Mouse (Mus musculus) telencephalon, adult 2 months (tissue): ENCODE results near the gene AY358078.
"Not testable (repeated sequence)": the region's sequence is repeated elsewhere in the genome, so short reads cannot be mapped to it uniquely, and the experiment has no call there.

Experiments used
- DNase-seq: peaks from one replicate; pipeline ENCODE4 v3.0.0-alpha.2; 2011; ENCODE audit warnings: low read depth, low spot score

The AY358078 gene

DNA sequence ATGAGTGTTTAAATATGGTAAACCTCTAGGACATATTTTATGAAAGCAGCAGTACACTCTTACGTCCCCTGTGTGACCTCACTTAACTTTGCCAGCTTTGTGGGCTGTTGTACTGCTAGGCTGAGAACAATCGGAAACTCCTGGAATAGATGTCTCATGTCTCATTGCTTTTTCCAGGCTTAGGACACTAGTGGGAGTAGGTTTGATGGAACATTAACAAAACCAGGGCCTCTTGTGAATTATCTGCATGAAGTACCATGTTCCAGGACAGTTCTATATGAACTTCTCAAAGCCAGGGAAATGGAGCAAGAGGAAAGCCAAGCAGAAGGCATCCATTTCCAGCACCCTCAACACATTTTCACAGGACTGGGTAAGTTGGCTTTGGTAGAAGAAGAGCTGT, at the start of gene AY358078:
AY358078 (plus strand) TSS at position 301 of the 400 bp plus-strand sequence.
- DNase-seq: no peak

GRCm38 (mm10) chr14:51755944-51756343, 43.9 kb upstream of the AY358078 start:
- no peak for DNase-seq

DNA sequence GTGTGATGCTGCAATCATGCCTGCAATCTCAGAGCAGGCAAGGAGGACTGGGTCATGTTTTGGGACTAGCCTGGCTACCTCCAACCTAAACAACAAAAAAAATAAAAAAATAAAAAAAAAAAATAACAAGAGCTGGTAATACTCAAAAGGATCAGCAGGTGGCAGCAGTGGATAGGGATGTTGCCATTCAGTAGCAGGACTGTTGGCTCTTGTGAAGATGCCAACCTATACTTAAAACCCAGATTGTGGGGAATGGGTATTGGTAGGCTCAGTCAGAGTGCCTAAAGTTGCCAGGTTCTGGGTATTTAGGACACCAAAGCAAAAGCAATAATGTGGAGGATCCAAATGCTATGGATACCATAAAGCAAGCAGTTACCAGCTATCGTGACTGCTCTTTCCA, 28.5 kb upstream of the AY358078 start:
- not testable (repeated sequence) for DNase-seq

DNA sequence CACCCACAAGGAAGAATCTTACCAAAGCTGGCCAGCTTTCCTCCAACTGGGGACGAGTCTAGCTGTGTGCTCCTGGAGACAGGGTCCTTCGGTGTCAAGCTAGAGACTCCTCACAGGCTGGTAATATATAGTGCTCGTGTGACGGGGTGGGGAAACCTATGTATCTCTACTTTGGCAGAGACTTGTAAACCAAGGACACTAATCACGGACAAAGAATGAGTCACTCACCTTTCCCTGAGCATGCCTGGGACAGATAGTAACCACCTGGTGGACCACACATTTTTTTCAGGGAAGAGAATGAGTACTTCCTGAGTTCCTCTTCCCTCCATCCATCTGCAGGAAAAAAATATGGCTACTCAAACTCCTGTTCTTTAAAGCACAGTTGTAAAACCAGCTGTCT, 26.4 kb upstream of the AY358078 start, which contains the start of gene Ang4:
Ang4 (minus strand) TSS at position 101 of the 400 bp plus-strand sequence.
- no peak for DNase-seq

DNA sequence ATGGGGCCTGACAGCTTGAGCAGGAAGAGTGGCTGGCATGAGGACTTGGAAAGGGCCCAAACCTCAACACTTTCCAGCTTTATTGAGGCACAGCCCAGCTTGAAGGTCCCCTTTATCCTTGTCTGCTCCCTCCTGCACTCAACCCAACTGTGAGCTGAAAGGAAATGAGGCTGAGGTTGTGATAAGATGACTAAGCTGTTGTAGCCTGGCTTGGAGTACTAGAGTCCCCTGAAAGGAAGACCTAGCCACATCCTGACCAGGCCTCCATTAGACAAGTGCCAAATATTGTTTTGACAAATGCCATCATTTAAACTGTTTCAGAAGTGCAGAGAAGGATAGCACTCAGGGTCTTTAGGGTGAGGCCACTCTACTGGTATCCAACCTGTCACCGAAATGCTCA, 22.1 kb upstream of the AY358078 start:
- DNase-seq: no peak

- DNase-seq: no peak
Observed at GRCm38 (mm10) chr14:51778865-51779481, 20.9 kb upstream of the AY358078 start.

DNA sequence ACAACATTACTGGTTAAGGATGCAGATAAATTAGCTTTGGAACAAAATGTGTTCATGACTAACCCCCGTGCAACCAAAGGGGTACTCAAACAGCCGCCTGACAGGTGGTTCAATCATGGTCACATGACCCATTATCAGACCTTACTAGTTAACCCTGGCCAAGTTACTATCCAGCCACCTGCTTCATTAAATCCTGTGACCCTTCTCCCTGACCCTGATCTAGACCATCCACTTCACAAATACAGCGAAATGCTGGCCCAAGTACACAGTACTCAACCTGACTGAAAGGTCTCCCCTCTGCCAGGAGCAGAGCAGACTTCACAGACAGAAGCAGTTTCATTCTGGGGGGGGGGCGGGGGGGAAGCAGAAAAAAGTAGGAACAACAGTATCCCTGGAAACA, 13.5 kb upstream of the AY358078 start:
- DNase-seq: no peak

DNA sequence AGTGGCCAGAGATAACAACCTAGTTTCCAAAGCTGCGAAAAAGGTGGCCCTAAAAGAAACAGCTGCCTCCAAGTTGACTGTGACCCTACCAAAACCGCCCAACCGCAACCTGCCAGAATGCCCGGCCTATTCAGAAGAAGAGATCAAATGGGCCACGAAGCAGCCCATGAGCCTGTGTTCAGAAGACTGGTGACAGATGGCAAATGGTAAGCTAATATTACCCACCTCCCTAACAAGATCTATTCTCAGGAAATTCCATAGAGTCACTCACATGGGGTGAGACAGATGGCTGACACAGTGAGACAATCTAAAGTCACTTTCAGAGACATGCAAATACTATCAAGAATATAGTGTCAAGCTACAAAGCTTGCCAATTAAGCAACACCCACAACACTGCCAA, 12.8 kb upstream of the AY358078 start:
- DNase-seq: peak; percentile 0

DNA sequence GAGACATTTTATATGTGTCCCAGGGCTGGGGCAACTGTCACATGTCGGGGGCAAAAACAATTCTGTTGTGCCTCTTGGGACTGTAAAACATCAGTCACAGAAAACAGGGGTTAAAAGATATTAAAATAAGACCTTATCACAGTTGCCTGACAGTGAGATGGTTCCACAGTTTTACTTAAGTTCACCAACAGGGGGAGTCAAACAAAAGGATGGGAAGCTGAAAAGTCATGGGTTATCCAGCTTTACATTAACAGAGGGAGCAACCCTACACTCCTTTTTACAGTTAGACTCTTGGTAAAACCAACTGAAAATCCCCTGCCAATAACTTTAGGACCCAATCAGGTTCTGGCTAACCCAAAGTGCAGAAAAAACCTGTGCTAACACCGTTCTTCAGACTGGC, 10.7 kb upstream of the AY358078 start:
- DNase-seq: no peak

DNA sequence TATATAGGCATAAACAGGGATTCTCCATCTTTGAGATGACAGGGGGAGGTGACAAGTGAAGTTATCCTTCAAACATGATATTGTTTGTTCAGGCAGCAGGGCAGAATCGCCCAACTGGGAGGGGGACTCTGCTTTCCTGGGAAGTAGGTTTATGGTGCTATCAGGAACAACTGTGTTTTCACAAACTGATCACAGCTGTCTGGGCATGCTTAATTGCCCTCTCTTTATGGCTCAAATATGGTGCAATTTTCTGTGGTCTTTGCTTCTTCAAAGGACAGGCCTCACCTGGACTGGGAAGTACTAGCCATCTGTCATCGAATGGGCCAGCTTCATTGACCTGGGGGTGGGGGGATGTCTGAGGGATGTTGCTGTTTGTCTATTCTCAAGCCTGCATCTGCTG, 5.7 kb upstream of the AY358078 start:
- no peak for DNase-seq

DNA sequence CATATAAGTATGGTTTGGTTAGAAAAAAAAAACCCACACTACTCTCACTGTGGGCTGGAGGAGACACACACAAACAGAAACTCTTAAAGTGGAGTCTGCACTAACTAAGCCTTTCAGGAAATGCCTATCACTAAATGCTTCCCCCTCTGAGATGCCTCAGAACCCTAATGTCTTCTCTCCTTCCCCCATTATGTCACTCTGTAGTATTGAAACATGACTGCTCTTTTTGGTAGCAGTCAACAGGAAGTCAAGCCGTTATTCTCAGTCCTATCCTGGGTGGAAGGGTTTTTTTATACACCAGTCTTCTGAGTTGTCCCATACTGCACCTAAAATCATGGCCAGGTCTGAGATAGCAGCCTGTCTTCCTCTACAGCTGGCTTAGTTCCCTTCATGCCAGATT, 26.8 kb downstream of the AY358078 start:
- DNase-seq: no peak

DNA sequence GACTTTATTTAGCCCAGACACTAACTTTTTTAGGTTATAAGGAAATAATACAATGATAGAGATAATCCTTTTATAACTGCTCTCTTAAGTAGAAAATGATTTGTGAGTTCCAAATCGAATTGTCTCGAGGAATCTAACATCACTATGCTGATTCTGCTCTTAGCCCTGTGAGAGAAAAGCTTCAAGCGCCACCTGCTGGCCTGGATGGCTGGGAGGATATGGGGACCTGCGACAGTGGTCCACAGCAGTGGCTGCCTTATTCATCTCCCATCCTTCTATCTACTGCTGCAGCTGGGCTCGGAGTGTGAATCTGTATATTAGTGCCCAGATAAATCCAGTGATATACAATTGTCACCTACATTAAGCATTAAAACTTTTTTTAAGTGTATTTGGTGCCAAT, 28.0 kb downstream of the AY358078 start:
- DNase-seq: not testable (repeated sequence)

DNA sequence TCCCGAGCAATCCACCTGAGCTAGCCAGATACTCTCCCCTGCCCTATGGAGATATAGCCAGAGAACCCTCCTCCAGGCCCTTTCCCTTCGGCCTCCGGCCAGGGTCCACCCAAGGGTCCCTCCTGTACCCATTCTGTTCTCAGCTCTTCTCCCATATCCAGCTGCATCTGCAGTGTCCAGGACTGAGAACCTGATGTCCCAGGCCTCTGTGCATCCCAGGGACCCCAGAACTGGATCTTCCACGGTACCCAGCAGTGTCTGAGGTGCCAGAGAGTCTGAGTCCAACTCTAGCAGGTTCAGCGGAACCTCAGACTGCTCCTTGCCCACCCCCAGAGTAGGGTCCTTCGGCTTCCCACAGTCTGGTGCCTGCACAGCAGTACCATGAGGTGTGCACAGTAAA, 29.3 kb downstream of the AY358078 start:
- no peak for DNase-seq

GRCm38 (mm10) chr14:51838480-51838879, 38.6 kb downstream of the AY358078 start:
- not testable (repeated sequence) for DNase-seq

DNA sequence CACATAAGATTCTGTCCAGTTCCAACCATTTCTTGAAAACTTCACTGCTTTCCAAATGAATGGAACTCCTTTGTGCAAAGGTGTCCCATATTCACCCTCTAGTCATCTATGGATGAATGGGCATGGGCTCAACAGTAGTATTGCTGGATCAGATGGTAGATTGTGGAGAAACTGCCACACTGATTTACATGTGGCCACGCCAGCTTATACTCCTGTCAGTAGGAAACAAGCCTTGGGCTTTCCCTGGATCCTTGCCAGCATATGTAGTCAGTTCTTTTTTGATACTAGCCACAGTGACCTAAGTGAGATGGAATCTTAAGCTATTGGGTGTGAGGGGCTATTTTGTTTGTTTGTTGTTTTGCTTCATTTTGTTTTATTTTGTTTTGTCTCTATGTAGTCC, 42.4 kb downstream of the AY358078 start:
- no peak for DNase-seq

DNA sequence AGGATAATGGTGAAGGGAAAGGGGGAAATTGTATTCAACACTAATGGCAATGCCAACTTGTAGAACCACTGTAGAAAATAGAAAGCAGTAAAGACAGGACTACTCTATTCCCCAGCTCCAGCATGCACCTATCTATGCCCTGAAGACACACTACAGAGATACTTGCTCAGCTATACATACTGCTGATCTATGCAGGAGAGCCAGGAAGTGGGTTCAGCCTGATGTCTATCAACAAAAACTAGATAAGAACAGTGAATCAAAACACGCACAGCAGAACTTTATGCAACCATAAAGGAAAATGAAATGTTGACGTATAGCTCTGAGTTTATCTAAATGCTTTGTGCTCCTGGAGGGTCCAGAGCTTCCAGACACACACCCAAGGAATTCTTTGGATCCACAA, 42.9 kb downstream of the AY358078 start:
- DNase-seq: no peak

DNA sequence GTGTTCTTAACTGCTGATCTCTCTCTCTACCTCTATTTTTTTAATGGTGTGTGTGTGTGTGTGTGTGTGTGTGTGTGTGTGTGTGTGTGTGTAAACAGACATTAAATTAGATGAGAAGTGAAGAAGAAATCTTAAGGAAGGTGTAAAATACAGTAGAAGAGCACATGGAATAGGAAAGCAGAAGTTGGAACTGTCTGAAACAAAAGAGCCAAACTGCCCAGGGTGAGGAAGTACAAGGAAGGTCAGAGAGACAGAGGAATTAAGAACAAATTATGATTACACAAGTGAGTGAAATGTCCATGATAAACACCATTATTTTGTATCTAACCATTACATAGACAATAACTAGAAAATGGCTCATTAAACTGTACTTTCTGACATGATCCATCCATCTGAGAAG, 44.0 kb downstream of the AY358078 start:
- no peak for DNase-seq

GRCm38 (mm10) chr14:51846566-51846965, 46.7 kb downstream of the AY358078 start:
- DNase-seq: no peak

GRCm38 (mm10) chr14:51851006-51851405, 51.2 kb downstream of the AY358078 start:
- not testable (repeated sequence) for DNase-seq

GRCm38 (mm10) chr14:51853399-51853798, 53.6 kb downstream of the AY358078 start, which contains the start of gene Ear6:
Ear6 (plus strand) TSS chr14:51853699.
- no peak for DNase-seq

DNA sequence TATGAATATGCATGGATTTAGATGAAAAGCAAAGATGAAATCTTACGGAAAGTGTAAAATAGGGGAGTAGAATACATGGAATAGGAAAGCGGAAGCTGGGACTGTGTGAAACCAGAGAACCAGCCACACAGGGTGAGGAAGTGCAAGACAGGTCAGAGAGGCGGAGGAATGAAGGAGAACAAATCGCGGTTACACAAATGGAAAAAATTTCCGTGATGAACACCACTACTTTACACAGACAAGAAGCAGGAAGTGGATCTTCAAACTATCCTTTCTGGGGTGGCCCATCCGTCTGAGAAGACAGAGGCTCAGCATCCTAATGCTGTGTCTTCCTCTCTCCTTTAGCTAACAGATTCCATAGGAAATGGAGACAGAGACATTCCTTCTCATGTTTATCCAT, 55.4 kb downstream of the AY358078 start:
- DNase-seq: not testable (repeated sequence)

GRCm38 (mm10) chr14:51863603-51864002, 63.8 kb downstream of the AY358078 start:
- not testable (repeated sequence) for DNase-seq

DNA sequence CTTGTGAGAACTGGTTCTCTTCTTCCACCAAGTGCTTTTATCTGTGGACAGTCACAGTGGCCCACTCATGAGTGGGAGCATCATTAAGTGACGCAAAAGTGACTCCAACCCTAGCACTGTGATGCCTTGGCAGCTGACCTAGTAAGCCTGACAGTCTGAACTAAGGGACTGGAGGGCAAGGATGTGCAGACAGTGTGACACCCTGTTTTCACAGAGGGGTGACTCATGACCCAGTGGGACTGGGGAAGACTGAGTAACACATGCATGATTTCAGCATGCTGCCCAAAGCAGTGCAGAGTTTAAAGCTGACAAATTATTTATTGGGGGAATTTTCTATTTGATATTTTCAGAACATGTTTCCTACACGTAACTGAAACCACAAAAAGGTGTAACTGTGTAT, 70.9 kb downstream of the AY358078 start:
- DNase-seq: no peak

GRCm38 (mm10) chr14:51871741-51872140, 71.9 kb downstream of the AY358078 start:
- no peak for DNase-seq
